Mouse (Mus musculus): ENCODE data around the gene Dppa4. TPM values are rescaled to one million over a fixed set of nuclear protein-coding genes. Genes with fewer than 3 reads are reported as not detected.

The Dppa4 gene
- polyA plus RNA-seq, 1 experiment from 2014 or later: not detected

Other genes starting within 250 kb of the Dppa4 start
- gene Dppa2, start 20.2 kb downstream of the Dppa4 start, polyA plus RNA-seq (2014; fragmentation: Nextera tagmentation; extraction: Ambion mirVana): not detected in 2 replicates
- gene Gm5485, start 128.7 kb downstream of the Dppa4 start, polyA plus RNA-seq (2014; fragmentation: Nextera tagmentation; extraction: Ambion mirVana): not detected in 2 replicates
- gene Morc1, start 147.5 kb downstream of the Dppa4 start, polyA plus RNA-seq (2014; fragmentation: Nextera tagmentation; extraction: Ambion mirVana): not detected in 2 replicates

Measured in kidney, embryonic 14.5 days (tissue).